Mouse (Mus musculus) CH12.LX (cell line): Measurements from ENCODE around the gene Mknk1. TPM values are rescaled to one million over a fixed set of nuclear protein-coding genes. Genes with fewer than 3 reads are reported as not detected.

ENCODE experiments used
- DNase-seq: peaks from one replicate; pipeline ENCODE4 v3.0.0-alpha.2; 2013; ENCODE audit errors: extremely low read depth
- H3K27ac ChIP-seq: 2 replicates; pipeline ENCODE4 v1.5.1; 2012; ENCODE audit warnings: low read depth, mild to moderate bottlenecking, control low read depth, moderate library complexity; ENCODE audit not compliant: insufficient read depth
- H3K27me3 ChIP-seq: replicated peaks from 2 replicates; pipeline ENCODE3; 2012; ENCODE audit warnings: inconsistent platforms
- H3K36me3 ChIP-seq, 2 experiments: replicated peaks in 1 of 2; 2 replicates each; pipeline versions ENCODE3 to v1.6.1; 2012; ENCODE audit warnings: inconsistent platforms in 1 of 2, low read length in 1 of 2, mild to moderate bottlenecking in 1 of 2, mixed read lengths in 1 of 2, moderate library complexity in 1 of 2; ENCODE audit not compliant: control insufficient read depth in 1 of 2, insufficient read depth in 1 of 2
- H3K4me1 ChIP-seq, 2 experiments: 2 replicates each; pipeline ENCODE4 v1.6.1; 2012; ENCODE audit warnings: inconsistent platforms in 1 of 2, moderate library complexity in 1 of 2; ENCODE audit not compliant: insufficient read depth in 2 of 2, control insufficient read depth in 1 of 2
- H3K4me2 ChIP-seq: 2 replicates; pipeline ENCODE4 v1.6.1; 2012; ENCODE audit warnings: low read depth, mild to moderate bottlenecking, control low read depth; ENCODE audit not compliant: poor library complexity, insufficient read depth, severe bottlenecking
- H3K4me3 ChIP-seq, 3 experiments: fragments of 150-350 bp in 1 of 3; sonication (generic) in 1 of 3; replicated peaks in 1 of 3; 2 replicates each; pipeline versions ENCODE3 to v1.5.1; 2011 to 2012; ENCODE audit warnings: low read depth in 2 of 3, low read length in 2 of 3, mild to moderate bottlenecking in 2 of 3, moderate library complexity in 2 of 3, control low read depth in 1 of 3, improper control_type of control experiment in 1 of 3, inconsistent platforms in 1 of 3, mixed read lengths in 1 of 3; ENCODE audit not compliant: poor library complexity in 1 of 3
- H3K79me2 ChIP-seq: replicated peaks from 2 replicates; pipeline ENCODE4 v1.6.1; 2012; ENCODE audit warnings: mild to moderate bottlenecking, moderate library complexity; ENCODE audit not compliant: control insufficient read depth, poor library complexity, insufficient read depth, severe bottlenecking; ENCODE audit errors: extremely low read depth
- H3K9ac ChIP-seq: 2 replicates; pipeline ENCODE4 v1.6.1; 2012; ENCODE audit warnings: low read depth, mild to moderate bottlenecking, control low read depth, moderate library complexity; ENCODE audit not compliant: insufficient read depth
- H3K9me3 ChIP-seq: replicated peaks from 2 replicates; pipeline ENCODE3; 2012; ENCODE audit warnings: low read length, inconsistent platforms, mixed read lengths
- BHLHE40 ChIP-seq: IDR thresholded peaks from 2 replicates; pipeline ENCODE4 v1.6.1; 2011; ENCODE audit warnings: mild to moderate bottlenecking, low read depth, low read length, improper control_type of control experiment
- CHD1 ChIP-seq: IDR thresholded peaks from 2 replicates; pipeline ENCODE4 v1.6.1; 2012; ENCODE audit warnings: low read depth, low read length, improper control_type of control experiment, inconsistent platforms
- CHD2 ChIP-seq: IDR thresholded peaks from 2 replicates; pipeline ENCODE4 v1.6.1; 2011; ENCODE audit warnings: low read length, improper control_type of control experiment
- GABPA ChIP-seq: IDR thresholded peaks from 2 replicates; pipeline ENCODE4 v1.6.1; 2012; ENCODE audit warnings: low read depth, low read length, improper control_type of control experiment, inconsistent platforms; ENCODE audit not compliant: insufficient replicate concordance
- HCFC1 ChIP-seq: IDR thresholded peaks from 2 replicates; pipeline ENCODE4 v1.6.1; 2012; ENCODE audit warnings: low read depth, mild to moderate bottlenecking, inconsistent platforms, low read length, improper control_type of control experiment
- JUND ChIP-seq: conservative IDR thresholded peaks from 2 replicates; pipeline ENCODE4 v1.6.1; 2011; ENCODE audit warnings: low read depth, low read length, improper control_type of control experiment
- KAT2A ChIP-seq: IDR thresholded peaks from 2 replicates; pipeline ENCODE4 v1.6.1; 2012; ENCODE audit warnings: low read length, improper control_type of control experiment, inconsistent platforms; ENCODE audit not compliant: insufficient replicate concordance
- MAFK ChIP-seq: IDR thresholded peaks from 2 replicates; pipeline ENCODE4 v1.6.1; 2011; ENCODE audit warnings: low read length, improper control_type of control experiment; ENCODE audit not compliant: insufficient replicate concordance
- MAX ChIP-seq: IDR thresholded peaks from 2 replicates; pipeline ENCODE4 v1.6.1; 2011; ENCODE audit warnings: low read length, improper control_type of control experiment
- MAZ ChIP-seq: IDR thresholded peaks from 2 replicates; pipeline ENCODE4 v1.6.1; 2012; ENCODE audit warnings: low read depth, mild to moderate bottlenecking, inconsistent platforms, low read length, improper control_type of control experiment, moderate library complexity
- MXI1 ChIP-seq: IDR thresholded peaks from 2 replicates; pipeline ENCODE4 v1.6.1; 2011; ENCODE audit warnings: mild to moderate bottlenecking, low read depth, low read length, improper control_type of control experiment
- NRF1 ChIP-seq: IDR thresholded peaks from 2 replicates; pipeline ENCODE4 v1.6.1; 2014; ENCODE audit warnings: low read depth, mild to moderate bottlenecking, inconsistent platforms, low read length, improper control_type of control experiment, moderate library complexity
- PAX5 ChIP-seq: IDR thresholded peaks from 2 replicates; pipeline ENCODE4 v1.6.1; 2012; ENCODE audit warnings: low read length, inconsistent platforms, mixed read lengths
- POLR2A ChIP-seq: IDR thresholded peaks from 2 replicates; pipeline ENCODE4 v1.6.1; 2011; ENCODE audit warnings: low read depth, mild to moderate bottlenecking, improper control_type of control experiment, low read length
- POLR2AphosphoS2 ChIP-seq: IDR thresholded peaks from 2 replicates; pipeline ENCODE4 v1.6.1; 2011; ENCODE audit warnings: low read depth, low read length, improper control_type of control experiment
- RAD21 ChIP-seq: IDR thresholded peaks from 2 replicates; pipeline ENCODE4 v1.6.1; 2011; ENCODE audit warnings: low read depth, mild to moderate bottlenecking, low read length, improper control_type of control experiment, moderate library complexity
- RCOR1 ChIP-seq: conservative IDR thresholded peaks from 2 replicates; pipeline ENCODE4 v1.6.1; 2012; ENCODE audit warnings: low read depth, mild to moderate bottlenecking, inconsistent platforms, low read length, improper control_type of control experiment
- SIN3A ChIP-seq: IDR thresholded peaks from 2 replicates; pipeline ENCODE4 v1.6.1; 2012; ENCODE audit warnings: low read length, improper control_type of control experiment, inconsistent platforms
- SMC3 ChIP-seq: IDR thresholded peaks from 2 replicates; pipeline ENCODE4 v1.6.1; 2011; ENCODE audit warnings: low read depth, low read length, improper control_type of control experiment
- TBP ChIP-seq: conservative IDR thresholded peaks from 2 replicates; pipeline ENCODE4 v1.6.1; 2011; ENCODE audit warnings: low read depth, low read length, improper control_type of control experiment
- TCF12 ChIP-seq: IDR thresholded peaks from 2 replicates; pipeline ENCODE4 v1.6.1; 2014; ENCODE audit warnings: low read depth, mild to moderate bottlenecking, inconsistent platforms, low read length, improper control_type of control experiment
- USF1 ChIP-seq: IDR thresholded peaks from 2 replicates; pipeline ENCODE4 v1.6.1; 2014; ENCODE audit warnings: low read depth, mild to moderate bottlenecking, inconsistent platforms, low read length, improper control_type of control experiment
- ZC3H11A ChIP-seq: IDR thresholded peaks from 2 replicates; pipeline ENCODE4 v1.6.1; 2012; ENCODE audit warnings: low read depth, mild to moderate bottlenecking, inconsistent platforms, low read length, improper control_type of control experiment
- ZKSCAN1 ChIP-seq: IDR thresholded peaks from 2 replicates; pipeline ENCODE4 v1.6.1; 2012; ENCODE audit warnings: low read depth, inconsistent platforms, low read length, improper control_type of control experiment, borderline replicate concordance
- ZMIZ1 ChIP-seq: IDR thresholded peaks from 2 replicates; pipeline ENCODE4 v1.6.1; 2012; ENCODE audit warnings: low read depth, mild to moderate bottlenecking, inconsistent platforms, low read length, improper control_type of control experiment
- ZNF384 ChIP-seq: IDR thresholded peaks from 2 replicates; pipeline ENCODE4 v1.6.1; 2012; ENCODE audit warnings: low read depth, low read length, improper control_type of control experiment, inconsistent platforms
- dilution Hi-C: fragments of 300-500 bp; cut with MboI; formaldehyde crosslinking; loops from 2 replicates; pipeline ENCODE4 v1.14.3; 2020; ENCODE audit warnings: low sequenced_read_pairs; ENCODE audit not compliant: extremely low pct_unique_long_range_greater_than_20kb, extremely low pct_ligation_motif_present
- in situ Hi-C: fragments of 300-500 bp; cut with MboI; formaldehyde crosslinking; loops from 3 replicates; pipeline ENCODE4 v1.14.3; 2019; ENCODE audit warnings: low sequenced_read_pairs, low pct_ligation_motif_present, low pct_unique_long_range_greater_than_20kb, mixed read lengths
- polyA plus RNA-seq: library from polyadenylated mRNA; unstranded; fragments of >175 nt; gene quantifications from 2 replicates; pipeline ENCODE4 v1.2.1, GENCODE M21; 2012; ENCODE audit warnings: low read depth; ENCODE audit not compliant: insufficient read length
- total RNA-seq, 2 experiments: library from RNA; depleted of rRNA; stranded (reverse); fragments of 300-350 nt in 1 of 2; fragments of >200 nt in 1 of 2; gene quantifications; 2 replicates each; pipeline ENCODE4 v1.2.3; 2012 to 2014

Mknk1 gene
- total and polyA plus RNA-seq, 3 experiments, result 17.8 to 39.0 (median 31.5) TPM

GRCm38 (mm10) chr4:115919911-115920310 is 80.9 kb downstream of the Mknk1 start:
- Histone ChIP-seq H3K79me2 (no peaks in the 10 kb centered on the region), H3K9ac (no peak overlapping the region), H3K27me3 (peaks cover 90% of the 10 kb centered on the region), H3K36me3 (no peaks in the 10 kb centered on the region), H3K9me3 (peaks cover 2% of the 10 kb centered on the region), H3K27ac (no peak overlapping the region), H3K4me3 (no peak overlapping the region), H3K4me1 (no peaks in the 10 kb centered on the region; a peak in 1 of 4 replicates), H3K4me2 (no peak overlapping the region)
- no peak for DNase-seq
- dilution Hi-C loops, result no loop called here
- TF ChIP-seq MAFK, result no peak
- TF ChIP-seq RCOR1, result no peak
- no peak for TF ChIP-seq ZMIZ1
- TF ChIP-seq ZKSCAN1, result no peak
- TF ChIP-seq TCF12, result no peak
- no peak for TF ChIP-seq POLR2AphosphoS2
- no peak for TF ChIP-seq GABPA
- TF ChIP-seq USF1, result no peak
- TF ChIP-seq HCFC1, result no peak
- no peak for TF ChIP-seq ZNF384
- TF ChIP-seq RAD21, result no peak
- no peak for TF ChIP-seq SIN3A
- TF ChIP-seq MAX, result no peak
- no peak for TF ChIP-seq NRF1
- no peak for TF ChIP-seq TBP
- in situ Hi-C loops, result no loop called here

GRCm38 (mm10) chr4:115922688-115923087 is 83.7 kb downstream of the Mknk1 start:
- no peak for DNase-seq
- H3K36me3 ChIP-seq, result no peaks in the 10 kb centered on the region
- H3K79me2 ChIP-seq, result no peaks in the 10 kb centered on the region
- in situ Hi-C loops (no loop called here), dilution Hi-C loops (no loop called here)
- no peak overlapping the region for H3K27ac ChIP-seq
- no peaks in the 10 kb centered on the region; a peak in 1 of 4 replicates for H3K4me1 ChIP-seq
- H3K4me2 ChIP-seq, result no peak overlapping the region
- no peak overlapping the region for H3K9ac ChIP-seq
- no peak for TF ChIP-seq ZC3H11A
- TF ChIP-seq USF1, result no peak
- no peak for TF ChIP-seq POLR2A
- no peak for TF ChIP-seq MXI1
- no peak for TF ChIP-seq SMC3
- TF ChIP-seq PAX5, result no peak
- no peak for TF ChIP-seq BHLHE40
- TF ChIP-seq ZKSCAN1, result no peak
- no peak for TF ChIP-seq MAX
- no peak for TF ChIP-seq HCFC1
- TF ChIP-seq CHD2, result no peak
- no peak for TF ChIP-seq POLR2AphosphoS2
- no peak for TF ChIP-seq CHD1
- no peak for TF ChIP-seq MAZ
- no peak for TF ChIP-seq RAD21
- no peak for TF ChIP-seq RCOR1
- no peak for TF ChIP-seq ZMIZ1
- TF ChIP-seq KAT2A, result no peak
- TF ChIP-seq GABPA, result no peak
- no peak for TF ChIP-seq JUND
- peaks cover 82% of the 10 kb centered on the region for H3K27me3 ChIP-seq
- H3K9me3 ChIP-seq, result peaks cover 2% of the 10 kb centered on the region
- no peak overlapping the region for H3K4me3 ChIP-seq
